ENCODE assay signal across 31 mouse cellular contexts in genomic region chr12:78678807-78679189, GRCm38 (mm10). TPM values are rescaled to one million over a fixed set of nuclear protein-coding genes. Genes with fewer than 3 reads are reported as not detected.
A peak's percentile ranks its signal among the peaks of the same experiment; 100 is the strongest.
DNase-seq lines count a peak whose midpoint lies in the region; TF ChIP-seq lines count a peak whose summit lies in the region.
"Had no signal": no experiment of that assay in that cellular context is flagged by ENCODE, and none has a peak within 500 bp of the region (broad histone marks: within the 10 kb centered on the region; RNA-seq: fewer than 3 reads in every experiment).

No protein-coding gene starts in this region.

- no peak overlapping the region for H3K27ac ChIP-seq in MEL (ENCODE audit: control insufficient read depth, low read depth, low read length)
- no peak overlapping the region for H3K27ac ChIP-seq in hindbrain, embryonic 10.5 days
- H3K27ac ChIP-seq: forebrain, embryonic 10.5 days; forebrain, embryonic 13.5 days; gastrocnemius, adult 2 months; hindbrain, embryonic 13.5 days; intestine, embryonic 15.5 days had no signal

- 86% methylated on average over 2 of the region's 2 CpGs for WGBS in hindbrain, embryonic 10.5 days

- no peak for TF ChIP-seq CTCF in MEL (IDR thresholded peaks at IDR 0.05 in 2 of 3, conservative IDR thresholded peaks at IDR 0.05 in 1 of 3; ENCODE audit: control insufficient read depth in 1 of 3, insufficient read depth in 1 of 3, low read depth in 2 of 3, low read length in 3 of 3, poor library complexity in 1 of 3, severe bottlenecking in 1 of 3)

- no peak for TF ChIP-seq POLR2A in MEL (IDR thresholded peaks at IDR 0.05; ENCODE audit: control insufficient read depth in 1 of 2, insufficient read depth in 1 of 2, low read depth in 1 of 2, low read length in 2 of 2, poor library complexity in 1 of 2)

- no peak for TF ChIP-seq RAD21 in MEL (IDR thresholded peaks at IDR 0.05; ENCODE audit: low read depth, low read length)

- H3K36me3 ChIP-seq in MEL (ENCODE audit: control insufficient read depth in 1 of 2, insufficient read depth in 2 of 2, low read length in 2 of 2), result peaks cover 0 to 14% of the 10 kb centered on the region in 2 experiments; a peak in 2 of 4 replicates
- no peaks in the 10 kb centered on the region for H3K36me3 ChIP-seq in hindbrain, embryonic 10.5 days
- H3K36me3 ChIP-seq: forebrain, embryonic 10.5 days; intestine, embryonic 15.5 days had no signal

- H3K9me3 ChIP-seq in MEL (replicated peaks; ENCODE audit: insufficient read depth, low read length), result no peaks in the 10 kb centered on the region
- no peaks in the 10 kb centered on the region for H3K9me3 ChIP-seq in hindbrain, embryonic 10.5 days
- H3K9me3 ChIP-seq: forebrain, embryonic 10.5 days; forebrain, embryonic 13.5 days; hindbrain, embryonic 13.5 days; intestine, embryonic 15.5 days had no signal

- H3K9ac ChIP-seq in MEL (ENCODE audit: control insufficient read depth, low read depth, low read length, poor library complexity, severe bottlenecking), result no peak overlapping the region
- H3K9ac ChIP-seq: forebrain, embryonic 13.5 days; hindbrain, embryonic 13.5 days; intestine, embryonic 15.5 days had no signal

- H3K4me3 ChIP-seq in MEL (ENCODE audit: control insufficient read depth in 1 of 2, insufficient read depth in 1 of 2, low read depth in 2 of 2, low read length in 2 of 2), result no peak overlapping the region
- no peak overlapping the region for H3K4me3 ChIP-seq in hindbrain, embryonic 10.5 days
- H3K4me3 ChIP-seq: forebrain, embryonic 10.5 days; forebrain, embryonic 13.5 days; gastrocnemius, adult 2 months; hindbrain, embryonic 13.5 days; intestine, embryonic 15.5 days had no signal

- peak in 1 of 2 experiments; percentile 46; a peak in 2 of 4 replicates for TF ChIP-seq EP300 in MEL (IDR thresholded peaks at IDR 0.05; ENCODE audit: low read depth in 1 of 2, low read length in 2 of 2)

- H3K79me2 ChIP-seq in MEL (ENCODE audit: control insufficient read depth, insufficient read depth, low read length, poor library complexity), result no peaks in the 10 kb centered on the region

- H3K4me1 ChIP-seq in MEL (ENCODE audit: control insufficient read depth in 1 of 2, insufficient read depth in 2 of 2, low read length in 2 of 2), result peaks cover 4 to 6% of the 10 kb centered on the region in 2 experiments; a peak in 3 of 4 replicates
- H3K4me1 ChIP-seq in hindbrain, embryonic 10.5 days (replicated peaks), result no peaks in the 10 kb centered on the region
- H3K4me1 ChIP-seq: forebrain, embryonic 10.5 days; forebrain, embryonic 13.5 days; hindbrain, embryonic 13.5 days; intestine, embryonic 15.5 days had no signal

- no peaks in the 10 kb centered on the region for H3K27me3 ChIP-seq in MEL (ENCODE audit: control insufficient read depth in 1 of 2, insufficient read depth in 2 of 2, low read length in 2 of 2)
- no peaks in the 10 kb centered on the region for H3K27me3 ChIP-seq in hindbrain, embryonic 10.5 days (ENCODE audit: insufficient read depth, poor library complexity, severe bottlenecking)
- H3K27me3 ChIP-seq: CH12.LX; forebrain, embryonic 13.5 days; hindbrain, embryonic 13.5 days; intestine, embryonic 15.5 days had no signal

- peak; percentile 18 for DNase-seq in adrenal gland, adult 2 months
- no peak for DNase-seq in adrenal gland, postnatal 14 days
- DNase-seq in 416B (ENCODE audit: low read depth) (peak; percentile 69), MEL (ENCODE audit: low read depth, low spot score) (peak; percentile 77)
- peak; percentile 6 for DNase-seq in c-Kit-positive CD71-negative TER-119-negative erythroid progenitor cells, embryonic 14.5 days (ENCODE audit: low read depth)
- no peak for DNase-seq in lung, postnatal 36 days
- no peak for DNase-seq in spleen, postnatal 14 days (ENCODE audit: low spot score in 2 of 2)
- no peak for DNase-seq in hindbrain, embryonic 10.5 days (ENCODE audit: low spot score)
- DNase-seq: adrenal gland, postnatal 10 days; cerebellum, adult 11-12 months; cerebellum, adult 8-10 months; cerebellum, postnatal 10 days; cerebellum, postnatal 36 days; embryo, embryonic 11 days; gastrocnemius, adult 2 months; gastrocnemius, postnatal 14 days; kidney, adult 11 months had no signal

TF ChIP-seq in MEL, 35 proteins besides CTCF, POLR2A, EP300 and RAD21:
- TF ChIP-seq E2F4 (IDR thresholded peaks at IDR 0.05; ENCODE audit: borderline replicate concordance, low read depth, low read length) (no peak), GATA1 (IDR thresholded peaks at IDR 0.05; ENCODE audit: low read depth, low read length) (no peak), TBP (IDR thresholded peaks at IDR 0.05; ENCODE audit: low read depth, low read length) (peak; percentile 91)

RNA-seq across cellular contexts. Expression of gene Fam71d, which starts 12.5 kb away (rescaled TPM):
- under 1 TPM; 0.35 to 0.86 TPM for total RNA-seq in adrenal gland, adult 2 months (2021)
- not detected in 2 replicates for polyA plus RNA-seq in adrenal gland, adult 2 months (2012; rRNA removed)
- total RNA-seq in adrenal gland, postnatal 14 days (2021), result 0.85 TPM in 1 of 2 replicates, not detected in the other
- not detected in 2 replicates for total RNA-seq in MEL (2012; rRNA removed)
- not detected for polyA plus RNA-seq in MEL (2012; ENCODE audit: insufficient read depth in 1 of 2, insufficient read length in 2 of 2, low read depth in 1 of 2, low replicate concordance in 2 of 2, missing spikeins in 1 of 2)
- polyA plus RNA-seq in hindbrain, embryonic 10.5 days (2016; fragmentation: Nextera tagmentation; extraction: Ambion mirVana), result 0.41 TPM in 1 of 2 replicates, not detected in the other
- total RNA-seq: CH12.LX; heart, adult 8-10 months; heart, postnatal 25 days; hematopoietic stem cell, adult 5-6 weeks had no signal
- polyA plus RNA-seq: activated CD4-positive, CD25-positive, alpha-beta regulatory T cell, adult 4 months; C2C12; embryonic facial prominence, embryonic 11.5 days; embryonic facial prominence, embryonic 14.5 days; forebrain, embryonic 10.5 days; heart, embryonic 11.5 days; heart, embryonic 14.5 days; intestine, embryonic 15.5 days had no signal

Comparison
In these comparisons a context has a peak if more than half of its experiments do, and no peak if none do; other contexts are left out.
1. DNase-seq: peak in adrenal gland, adult 2 months (single experiment), 416B (single experiment), MEL (single experiment) and c-Kit-positive CD71-negative TER-119-negative erythroid progenitor cells, embryonic 14.5 days (single experiment); none in adrenal gland, postnatal 14 days (single experiment), lung, postnatal 36 days (single experiment), spleen, postnatal 14 days (0 of 2) and hindbrain, embryonic 10.5 days (single experiment).